Mouse (Mus musculus) ES-Bruce4 (cell line): ENCODE measurements at regions not wholly inside any gene's neighbourhood (a gene's known extent, or its start where the extent isn't known, plus 50 kb on each side); places are given as distances from the start of the nearest gene placed in this dataset.
"Not testable (repeated sequence)": the region's sequence is repeated elsewhere in the genome, so short reads cannot be mapped to it uniquely, and the experiment has no call there.

Experiments used
- H3K27ac ChIP-seq: 2 replicates; pipeline ENCODE4 v1.5.1; 2012; ENCODE audit warnings: low read length, inconsistent platforms; ENCODE audit not compliant: insufficient read depth
- H3K27me3 ChIP-seq: 2 replicates; pipeline ENCODE4 v1.6.1; 2012; ENCODE audit warnings: mild to moderate bottlenecking, low read length, inconsistent platforms; ENCODE audit not compliant: control insufficient read depth, poor library complexity, insufficient read depth, severe bottlenecking
- H3K36me3 ChIP-seq: 2 replicates; pipeline ENCODE4 v1.6.1; 2012; ENCODE audit warnings: inconsistent platforms, mild to moderate bottlenecking, low read length, moderate library complexity; ENCODE audit not compliant: control insufficient read depth, poor library complexity, insufficient read depth, severe bottlenecking
- H3K4me1 ChIP-seq: one replicate; pipeline ENCODE4 v1.8.1; 2011; ENCODE audit warnings: low read length; ENCODE audit not compliant: control insufficient read depth, insufficient read depth
- H3K4me3 ChIP-seq: 2 replicates; pipeline ENCODE4 v1.5.1; 2011; ENCODE audit warnings: low read depth, mild to moderate bottlenecking, low read length
- H3K9ac ChIP-seq: 2 replicates; pipeline ENCODE4 v1.6.1; 2012; ENCODE audit warnings: low read depth, mild to moderate bottlenecking, inconsistent platforms; ENCODE audit not compliant: poor library complexity, severe bottlenecking
- H3K9me3 ChIP-seq: replicated peaks from 2 replicates; pipeline ENCODE4 v1.6.1; 2012; ENCODE audit warnings: mild to moderate bottlenecking, low read length, inconsistent platforms; ENCODE audit not compliant: control insufficient read depth, poor library complexity, insufficient read depth, severe bottlenecking
- CTCF ChIP-seq: IDR thresholded peaks from one replicate; pipeline ENCODE4 v1.8.1; 2011; ENCODE audit warnings: low read depth, low read length
- EP300 ChIP-seq: IDR thresholded peaks from 2 replicates; pipeline ENCODE4 v1.6.1; 2011; ENCODE audit warnings: low read depth, low read length; ENCODE audit not compliant: insufficient read depth
- POLR2A ChIP-seq: IDR thresholded peaks from one replicate; pipeline ENCODE4 v1.8.1; 2011; ENCODE audit warnings: low read length; ENCODE audit not compliant: insufficient read depth

DNA sequence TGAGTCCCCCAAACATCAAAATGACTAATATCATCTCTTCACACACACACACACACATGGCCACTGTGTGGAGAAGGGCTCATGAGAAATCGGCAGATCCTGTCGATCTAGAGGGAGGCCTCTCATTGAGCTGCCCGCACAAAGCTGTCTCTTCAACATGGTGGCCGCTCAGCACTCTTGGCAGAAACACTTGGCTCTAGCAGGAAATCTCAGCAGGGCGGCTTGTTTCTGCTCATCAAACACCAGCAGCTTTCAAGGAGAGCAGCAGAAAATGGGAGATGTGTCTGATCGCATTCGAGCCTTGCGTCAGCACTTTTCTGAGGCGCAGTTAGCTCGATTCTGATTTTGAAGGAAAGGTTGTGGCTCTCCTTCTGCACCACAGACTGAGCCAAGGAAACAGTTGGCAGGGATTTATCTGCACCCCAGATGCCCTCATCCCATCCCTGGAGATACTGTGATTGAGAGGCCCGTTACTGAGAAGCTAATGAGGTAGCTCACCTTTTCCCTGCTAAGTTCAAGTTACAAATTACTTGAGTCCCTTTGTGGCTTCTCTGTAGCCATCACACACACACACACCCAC lies 66.4 kb upstream of the Fzd7 start:
- TF ChIP-seq EP300 (no peak), CTCF (no peak), POLR2A (no peak)
- Histone ChIP-seq H3K27me3 (no peaks in the 10 kb centered on the region), H3K9ac (no peak overlapping the region), H3K27ac (no peak overlapping the region), H3K36me3 (no peaks in the 10 kb centered on the region), H3K4me1 (peaks cover 6% of the 10 kb centered on the region), H3K9me3 (no peaks in the 10 kb centered on the region), H3K4me3 (no peak overlapping the region)

- H3K9ac ChIP-seq, result no peak overlapping the region
- H3K27ac ChIP-seq, result no peak overlapping the region
- TF ChIP-seq EP300 (no peak), CTCF (no peak), POLR2A (no peak)
- H3K4me1 ChIP-seq, result peaks cover 11% of the 10 kb centered on the region
- H3K9me3 ChIP-seq, result no peaks in the 10 kb centered on the region
- no peak overlapping the region for H3K4me3 ChIP-seq
- no peaks in the 10 kb centered on the region for H3K27me3 ChIP-seq
- H3K36me3 ChIP-seq, result no peaks in the 10 kb centered on the region
Observed at GRCm38 (mm10) chr1:59417317-59417716, 64.9 kb upstream of the Fzd7 start.

DNA sequence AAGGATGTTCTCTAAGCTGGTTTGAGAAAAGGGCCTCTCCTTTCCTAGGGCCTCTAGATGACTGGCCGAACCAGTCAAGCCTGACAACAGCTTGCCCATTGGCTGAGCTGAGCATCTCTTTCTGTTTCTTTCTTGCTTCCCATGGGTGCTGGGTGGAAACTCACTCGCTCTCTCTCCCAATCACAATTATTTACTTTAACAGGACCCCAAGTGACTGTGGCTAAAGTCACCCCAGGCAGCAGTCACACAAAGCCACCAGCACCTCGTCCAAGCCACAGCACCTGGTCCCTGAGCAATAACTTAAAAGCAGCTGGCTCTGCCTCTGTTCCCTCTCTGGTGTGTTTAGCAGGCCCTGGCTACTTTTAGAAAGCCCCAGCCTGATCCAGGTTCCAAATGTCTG lies 64.3 kb upstream of the Fzd7 start:
- H3K9ac ChIP-seq, result no peak overlapping the region
- no peaks in the 10 kb centered on the region for H3K36me3 ChIP-seq
- H3K27ac ChIP-seq, result no peak overlapping the region
- peaks cover 11% of the 10 kb centered on the region for H3K4me1 ChIP-seq
- no peaks in the 10 kb centered on the region for H3K9me3 ChIP-seq
- TF ChIP-seq EP300 (no peak), POLR2A (no peak), CTCF (no peak)
- no peak overlapping the region for H3K4me3 ChIP-seq
- H3K27me3 ChIP-seq, result no peaks in the 10 kb centered on the region

- H3K4me3 ChIP-seq, result no peak overlapping the region
- peaks cover 12% of the 10 kb centered on the region for H3K4me1 ChIP-seq
- H3K9ac ChIP-seq, result no peak overlapping the region
- H3K27ac ChIP-seq, result no peak overlapping the region
- H3K27me3 ChIP-seq, result no peaks in the 10 kb centered on the region
- no peaks in the 10 kb centered on the region for H3K9me3 ChIP-seq
- TF ChIP-seq POLR2A (no peak), EP300 (no peak), CTCF (no peak)
- H3K36me3 ChIP-seq, result no peaks in the 10 kb centered on the region
Observed at GRCm38 (mm10) chr1:59418748-59419147, 63.5 kb upstream of the Fzd7 start.

GRCm38 (mm10) chr1:59422981-59423941 lies 59.0 kb upstream of the Fzd7 start:
- H3K4me1 ChIP-seq, result peaks cover 14% of the 10 kb centered on the region
- H3K27ac ChIP-seq, result peak overlapping the region; percentile 93
- no peak overlapping the region for H3K4me3 ChIP-seq
- H3K36me3 ChIP-seq, result no peaks in the 10 kb centered on the region
- H3K27me3 ChIP-seq, result no peaks in the 10 kb centered on the region
- H3K9me3 ChIP-seq, result no peaks in the 10 kb centered on the region
- H3K9ac ChIP-seq, result 0 out of 2 replicates have a peak overlapping the region, but pooled peaks have one; percentile 21
- TF ChIP-seq EP300 (peak; percentile 97), POLR2A (no peak)

GRCm38 (mm10) chr1:59425771-59426170 lies 56.5 kb upstream of the Fzd7 start:
- not testable (repeated sequence) for H3K9ac ChIP-seq, H3K9me3 ChIP-seq, H3K27me3 ChIP-seq, H3K4me3 ChIP-seq, H3K36me3 ChIP-seq
- Histone ChIP-seq H3K4me1 (peaks cover 12% of the 10 kb centered on the region), H3K27ac (0 out of 2 replicates have a peak overlapping the region, but pooled peaks have one; percentile 42)
